Mouse (Mus musculus): ENCODE measurements around the gene Klk7.

The Klk7 gene

GRCm38 (mm10) chr7:43775311-43776057 lies 35.6 kb upstream of the Klk7 start:
- TF ChIP-seq CTCF (conservative IDR thresholded peaks at IDR 0.05; ENCODE audit: low read length): no peak
- TF ChIP-seq POU5F1 (IDR thresholded peaks at IDR 0.05; ENCODE audit: borderline replicate concordance, low read length): no peak
- no peak for TF ChIP-seq NANOG (IDR thresholded peaks at IDR 0.05; ENCODE audit: borderline replicate concordance, low read length)
- H3K36me3 ChIP-seq (ENCODE audit: insufficient read depth, low read length): no peaks in the 10 kb centered on the region
- peaks cover 53% of the 10 kb centered on the region for H3K4me1 ChIP-seq (replicated peaks; ENCODE audit: low read depth, low read length)
- peaks cover 3% of the 10 kb centered on the region; the same call in 1 of the 2 replicates for H3K27me3 ChIP-seq (ENCODE audit: insufficient read depth, low read length)
- H3K9me3 ChIP-seq (ENCODE audit: low read length): no peaks in the 10 kb centered on the region
- H3K4me3 ChIP-seq (replicated peaks; ENCODE audit: low read length): peak overlapping the region; percentile 62

- Histone ChIP-seq H3K27me3 (ENCODE audit: insufficient read depth, low read length) (peaks cover 9% of the 10 kb centered on the region), H3K4me3 (replicated peaks; ENCODE audit: low read length) (peak overlapping the region; percentile 51; the same call in 1 of the 2 replicates), H3K9me3 (ENCODE audit: low read length) (no peaks in the 10 kb centered on the region), H3K36me3 (ENCODE audit: insufficient read depth, low read length) (no peaks in the 10 kb centered on the region), H3K4me1 (replicated peaks; ENCODE audit: low read depth, low read length) (peaks cover 63% of the 10 kb centered on the region)
- TF ChIP-seq CTCF (conservative IDR thresholded peaks at IDR 0.05; ENCODE audit: low read length) (no peak), POU5F1 (IDR thresholded peaks at IDR 0.05; ENCODE audit: borderline replicate concordance, low read length) (no peak), NANOG (IDR thresholded peaks at IDR 0.05; ENCODE audit: borderline replicate concordance, low read length) (no peak)
These were observed 34.6 kb upstream of the Klk7 start for GRCm38 (mm10) chr7:43776506-43776905.

GRCm38 (mm10) chr7:43777423-43777822 lies 33.7 kb upstream of the Klk7 start:
- Histone ChIP-seq H3K9me3 (ENCODE audit: low read length) (no peaks in the 10 kb centered on the region), H3K4me3 (replicated peaks; ENCODE audit: low read length) (no peak overlapping the region), H3K4me1 (replicated peaks; ENCODE audit: low read depth, low read length) (peaks cover 72% of the 10 kb centered on the region), H3K36me3 (ENCODE audit: insufficient read depth, low read length) (no peaks in the 10 kb centered on the region), H3K27me3 (ENCODE audit: insufficient read depth, low read length) (peaks cover 11% of the 10 kb centered on the region)
- no peak for TF ChIP-seq CTCF (conservative IDR thresholded peaks at IDR 0.05; ENCODE audit: low read length)
- no peak for TF ChIP-seq NANOG (IDR thresholded peaks at IDR 0.05; ENCODE audit: borderline replicate concordance, low read length)
- no peak for TF ChIP-seq POU5F1 (IDR thresholded peaks at IDR 0.05; ENCODE audit: borderline replicate concordance, low read length)

GRCm38 (mm10) chr7:43778176-43778970 lies 32.7 kb upstream of the Klk7 start:
- Histone ChIP-seq H3K4me3 (replicated peaks; ENCODE audit: low read length) (no peak overlapping the region), H3K36me3 (ENCODE audit: insufficient read depth, low read length) (no peaks in the 10 kb centered on the region), H3K27me3 (ENCODE audit: insufficient read depth, low read length) (peaks cover 18% of the 10 kb centered on the region), H3K4me1 (replicated peaks; ENCODE audit: low read depth, low read length) (peaks cover 73% of the 10 kb centered on the region), H3K9me3 (ENCODE audit: low read length) (no peaks in the 10 kb centered on the region)
- TF ChIP-seq NANOG (IDR thresholded peaks at IDR 0.05; ENCODE audit: borderline replicate concordance, low read length): no peak
- no peak for TF ChIP-seq CTCF (conservative IDR thresholded peaks at IDR 0.05; ENCODE audit: low read length)
- no peak for TF ChIP-seq POU5F1 (IDR thresholded peaks at IDR 0.05; ENCODE audit: borderline replicate concordance, low read length)

- Histone ChIP-seq H3K27me3 (ENCODE audit: insufficient read depth, low read length) (peaks cover 33% of the 10 kb centered on the region), H3K4me3 (replicated peaks; ENCODE audit: low read length) (peak overlapping the region; percentile 61), H3K9me3 (ENCODE audit: low read length) (no peaks in the 10 kb centered on the region), H3K36me3 (ENCODE audit: insufficient read depth, low read length) (no peaks in the 10 kb centered on the region), H3K4me1 (replicated peaks; ENCODE audit: low read depth, low read length) (peaks cover 61% of the 10 kb centered on the region)
- no peak for TF ChIP-seq NANOG (IDR thresholded peaks at IDR 0.05; ENCODE audit: borderline replicate concordance, low read length)
- TF ChIP-seq POU5F1 (IDR thresholded peaks at IDR 0.05; ENCODE audit: borderline replicate concordance, low read length): no peak
- TF ChIP-seq CTCF (conservative IDR thresholded peaks at IDR 0.05; ENCODE audit: low read length): no peak
These were observed 30.9 kb upstream of the Klk7 start for GRCm38 (mm10) chr7:43780241-43780640.

GRCm38 (mm10) chr7:43780746-43781145 lies 30.3 kb upstream of the Klk7 start, which contains the start of gene Klk10:
Klk10 (plus strand) TSS chr7:43781035.
- peak within 1 kb of the TSS; percentile 61 for H3K4me3 ChIP-seq (replicated peaks; ENCODE audit: low read length)
- peaks cover 57% of the 10 kb centered on the region for H3K4me1 ChIP-seq (replicated peaks; ENCODE audit: low read depth, low read length)
- H3K36me3 ChIP-seq (ENCODE audit: insufficient read depth, low read length): no peaks in the 10 kb centered on the region
- H3K9me3 ChIP-seq (ENCODE audit: low read length): no peaks in the 10 kb centered on the region
- H3K27me3 ChIP-seq (ENCODE audit: insufficient read depth, low read length): peaks cover 33% of the 10 kb centered on the region
- TF ChIP-seq CTCF (conservative IDR thresholded peaks at IDR 0.05; ENCODE audit: low read length) (no peak), NANOG (IDR thresholded peaks at IDR 0.05; ENCODE audit: borderline replicate concordance, low read length) (no peak), POU5F1 (IDR thresholded peaks at IDR 0.05; ENCODE audit: borderline replicate concordance, low read length) (no peak)

- Histone ChIP-seq H3K9me3 (ENCODE audit: low read length) (no peaks in the 10 kb centered on the region), H3K4me3 (replicated peaks; ENCODE audit: low read length) (peak overlapping the region; percentile 61), H3K4me1 (replicated peaks; ENCODE audit: low read depth, low read length) (peaks cover 49% of the 10 kb centered on the region), H3K27me3 (ENCODE audit: insufficient read depth, low read length) (peaks cover 33% of the 10 kb centered on the region), H3K36me3 (ENCODE audit: insufficient read depth, low read length) (no peaks in the 10 kb centered on the region)
- TF ChIP-seq POU5F1 (IDR thresholded peaks at IDR 0.05; ENCODE audit: borderline replicate concordance, low read length) (no peak), CTCF (conservative IDR thresholded peaks at IDR 0.05; ENCODE audit: low read length) (no peak), NANOG (IDR thresholded peaks at IDR 0.05; ENCODE audit: borderline replicate concordance, low read length) (no peak)
These were observed 29.6 kb upstream of the Klk7 start for GRCm38 (mm10) chr7:43781541-43781940.
